Mouse (Mus musculus): ENCODE results near the gene Clstn3. TPM values are rescaled to one million over a fixed set of nuclear protein-coding genes. Genes with fewer than 3 reads are reported as not detected.
"Not testable (repeated sequence)": the region's sequence is repeated elsewhere in the genome, so short reads cannot be mapped to it uniquely, and the experiment has no call there.

Gene Clstn3
- total RNA-seq, 2 experiments from 2014 or later = 33.9 to 35.3 TPM

- no peak for DNase-seq (ENCODE audit: low spot score in 2 of 2)
Observed at GRCm38 (mm10) chr6:124480295-124480694, 15.7 kb upstream of the Clstn3 start.

GRCm38 (mm10) chr6:124479573-124479930 lies 15.0 kb upstream of the Clstn3 start:
- DNase-seq (ENCODE audit: low spot score in 2 of 2) = no peak

GRCm38 (mm10) chr6:124478874-124479572 lies 14.4 kb upstream of the Clstn3 start:
- DNase-seq (ENCODE audit: low spot score in 2 of 2) = no peak

GRCm38 (mm10) chr6:124477922-124478651 lies 13.5 kb upstream of the Clstn3 start:
- no peak for DNase-seq (ENCODE audit: low spot score in 2 of 2)

- no peak for DNase-seq (ENCODE audit: low spot score in 2 of 2)
Observed at GRCm38 (mm10) chr6:124477221-124477655, 12.6 kb upstream of the Clstn3 start.

- no peak for DNase-seq (ENCODE audit: low spot score in 2 of 2)
Observed at GRCm38 (mm10) chr6:124476796-124477195, 12.2 kb upstream of the Clstn3 start.

GRCm38 (mm10) chr6:124476216-124476615 lies 11.6 kb upstream of the Clstn3 start:
- DNase-seq (ENCODE audit: low spot score in 2 of 2) = no peak

- not testable (repeated sequence) for DNase-seq (ENCODE audit: low spot score in 2 of 2)
Observed at GRCm38 (mm10) chr6:124475335-124476075, 10.9 kb upstream of the Clstn3 start.

GRCm38 (mm10) chr6:124474621-124475020 lies 10.0 kb upstream of the Clstn3 start:
- no peak for DNase-seq (ENCODE audit: low spot score in 2 of 2)

- DNase-seq (ENCODE audit: low spot score in 2 of 2) = peak in 1 of 2 experiments; percentile 36
Observed at GRCm38 (mm10) chr6:124472801-124473200, 8.2 kb upstream of the Clstn3 start.

- not testable (repeated sequence) for DNase-seq (ENCODE audit: low spot score in 2 of 2)
Observed at GRCm38 (mm10) chr6:124471783-124472638, 7.4 kb upstream of the Clstn3 start.

GRCm38 (mm10) chr6:124471121-124471520 lies 6.5 kb upstream of the Clstn3 start:
- DNase-seq (ENCODE audit: low spot score in 2 of 2) = no peak

- no peak for DNase-seq (ENCODE audit: low spot score in 2 of 2)
Observed at GRCm38 (mm10) chr6:124465729-124466128, 1.1 kb upstream of the Clstn3 start.

GRCm38 (mm10) chr6:124465299-124465698 lies 705 bp upstream of the Clstn3 start:
- no peak for DNase-seq (ENCODE audit: low spot score in 2 of 2)

GRCm38 (mm10) chr6:124463881-124464291 lies 708 bp downstream of the Clstn3 start:
- DNase-seq (ENCODE audit: low spot score in 2 of 2) = no peak

- no peak for DNase-seq (ENCODE audit: low spot score in 2 of 2)
Observed at GRCm38 (mm10) chr6:124459388-124459787, 5.2 kb downstream of the Clstn3 start.

- DNase-seq (ENCODE audit: low spot score in 2 of 2) = no peak
Observed at GRCm38 (mm10) chr6:124458505-124458904, 6.1 kb downstream of the Clstn3 start.

- no peak for DNase-seq (ENCODE audit: low spot score in 2 of 2)
Observed at GRCm38 (mm10) chr6:124457827-124458226, 6.8 kb downstream of the Clstn3 start.

GRCm38 (mm10) chr6:124456243-124456642 lies 8.4 kb downstream of the Clstn3 start:
- no peak for DNase-seq (ENCODE audit: low spot score in 2 of 2)

GRCm38 (mm10) chr6:124453756-124454155 lies 10.8 kb downstream of the Clstn3 start:
- no peak for DNase-seq (ENCODE audit: low spot score in 2 of 2)

- DNase-seq (ENCODE audit: low spot score in 2 of 2) = no peak
Observed at GRCm38 (mm10) chr6:124451995-124452394, 12.6 kb downstream of the Clstn3 start.

All from adrenal gland, postnatal 4 days (tissue).